Mouse (Mus musculus) midbrain, embryonic 12.5 days (tissue): ENCODE data around the gene Pkib. TPM values are rescaled to one million over a fixed set of nuclear protein-coding genes. Genes with fewer than 3 reads are reported as not detected.

Experiments
- ATAC-seq: fragments of 200-750 bp; cut with Nextera tagmentation; 2 replicates; pipeline ENCODE4 v1.8.0; 2017; ENCODE audit warnings: low read depth, moderate TSS enrichment, moderate library complexity; ENCODE audit not compliant: low FRiP score
- H3K27ac ChIP-seq: fragments of 300-500 bp; sonication (generic); replicated peaks from 2 replicates; pipeline ENCODE4 v1.5.1; 2016; ENCODE audit warnings: mild to moderate bottlenecking
- H3K27me3 ChIP-seq: fragments of 300-500 bp; sonication (generic); 2 replicates; pipeline ENCODE4 v1.6.1; 2016; ENCODE audit warnings: mild to moderate bottlenecking
- H3K36me3 ChIP-seq: fragments of 300-500 bp; sonication (generic); 2 replicates; pipeline ENCODE4 v1.6.1; 2016
- H3K4me1 ChIP-seq: fragments of 300-500 bp; sonication (generic); 2 replicates; pipeline ENCODE4 v1.6.1; 2016
- H3K4me2 ChIP-seq: fragments of 300-500 bp; sonication (generic); replicated peaks from 2 replicates; pipeline ENCODE4 v1.6.1; 2016; ENCODE audit warnings: mild to moderate bottlenecking, moderate library complexity
- H3K4me3 ChIP-seq: fragments of 300-500 bp; sonication (generic); 2 replicates; pipeline ENCODE4 v1.5.1; 2016; ENCODE audit warnings: mild to moderate bottlenecking
- H3K9ac ChIP-seq: fragments of 300-500 bp; sonication (generic); replicated peaks from 2 replicates; pipeline ENCODE4 v1.6.1; 2016; ENCODE audit warnings: mild to moderate bottlenecking, moderate library complexity
- H3K9me3 ChIP-seq: fragments of 300-500 bp; sonication (generic); 2 replicates; pipeline ENCODE4 v1.6.1; 2016; ENCODE audit warnings: mild to moderate bottlenecking
- WGBS: fragments of 180-500 bp; shearing (Covaris S2); methylation state at CpG from one replicate; pipeline ENCODE4 v1.1.7; 2016; 5-methylcytosine and 5-hydroxymethylcytosine counted together
- polyA plus RNA-seq: library from polyadenylated mRNA; unstranded; fragments of >200 nt; fragmentation: Nextera tagmentation; extraction: Ambion mirVana; gene quantifications from 2 replicates; pipeline ENCODE4 v1.2.1, GENCODE M21; 2016

Gene Pkib
- polyA plus RNA-seq, 1 experiment from 2014 or later = 9.8 TPM

DNA sequence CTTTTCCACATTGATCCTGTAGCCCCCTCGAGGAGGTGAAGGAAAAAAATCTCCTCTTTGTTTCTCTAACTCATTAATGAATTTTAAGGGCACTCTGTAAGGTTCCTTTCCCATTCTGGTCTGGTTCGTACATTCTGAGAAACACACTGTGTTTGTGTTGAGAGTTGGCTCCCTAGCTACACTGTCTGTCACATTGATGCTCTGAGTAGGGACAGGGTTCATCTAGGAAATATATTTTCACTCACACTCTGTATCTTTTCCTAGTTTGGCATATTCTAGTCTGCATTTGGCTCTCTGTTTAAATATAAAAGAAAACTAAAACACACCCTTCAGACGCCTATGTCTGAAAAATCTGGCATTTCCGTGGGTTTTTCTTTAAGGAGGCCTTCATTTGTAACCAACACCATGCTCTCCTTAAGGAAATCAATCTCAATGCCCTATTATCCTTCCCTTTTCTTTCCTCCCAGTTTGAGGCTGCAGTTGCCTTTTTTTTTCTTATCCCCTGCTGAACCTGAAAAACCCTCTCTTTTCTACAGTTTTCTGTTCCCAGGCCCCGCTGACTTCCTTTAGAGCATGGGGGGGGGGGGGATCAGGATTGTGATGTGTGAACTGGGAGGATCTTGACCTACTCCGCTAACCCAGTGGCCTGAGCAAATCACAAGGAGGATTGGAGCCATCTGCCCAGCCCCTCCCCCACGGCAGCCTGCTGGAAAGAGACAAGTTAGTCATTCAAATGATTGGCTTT is 152.5 kb downstream of the Pkib start:
- 2% methylated on average over 7 of the region's 7 CpGs for WGBS
- Histone ChIP-seq H3K4me2 (peak overlapping the region; percentile 59), H3K36me3 (no peaks in the 10 kb centered on the region), H3K4me1 (peaks cover 29% of the 10 kb centered on the region), H3K27me3 (no peaks in the 10 kb centered on the region), H3K9ac (peak overlapping the region; percentile 75), H3K9me3 (no peaks in the 10 kb centered on the region), H3K27ac (peak overlapping the region; percentile 93), H3K4me3 (peak overlapping the region; percentile 53)
- peak; percentile 90 for ATAC-seq

DNA sequence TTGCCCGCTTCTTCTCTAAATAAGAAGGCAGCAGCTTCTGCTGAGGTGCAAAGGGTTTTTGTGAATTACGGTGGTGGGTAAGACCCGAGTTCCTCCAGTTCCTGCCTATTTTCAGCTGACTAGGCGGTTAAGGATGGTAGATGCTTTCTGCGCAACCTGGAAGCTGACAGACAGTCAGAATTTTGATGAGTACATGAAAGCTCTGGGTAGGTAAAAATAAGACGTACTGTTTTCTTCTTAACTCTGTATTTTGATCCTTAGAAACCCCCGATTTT is 153.0 kb downstream of the Pkib start, which contains the start of gene Fabp7:
Gene Fabp7, plus strand, starts transcription at position 6 of the 275 bp plus-strand sequence.
- 4% methylated on average over 7 of the region's 7 CpGs for WGBS
- peak within 1 kb of the TSS; percentile 59 for H3K4me2 ChIP-seq
- H3K4me1 ChIP-seq = peaks cover 29% of the 10 kb centered on the region
- H3K36me3 ChIP-seq = no peaks in the 10 kb centered on the region
- H3K27me3 ChIP-seq = no peaks in the 10 kb centered on the region
- H3K9ac ChIP-seq = peak within 1 kb of the TSS; percentile 75
- H3K4me3 ChIP-seq = peak within 1 kb of the TSS; percentile 53
- H3K9me3 ChIP-seq = no peaks in the 10 kb centered on the region
- peak within 1 kb of the TSS; percentile 93 for H3K27ac ChIP-seq
- no peak for ATAC-seq

- ATAC-seq = no peak
- H3K4me1 ChIP-seq = peaks cover 29% of the 10 kb centered on the region
These were observed 153.8 kb downstream of the Pkib start for GRCm38 (mm10) chr10:57785552-57785951.

More at GRCm38 (mm10) chr10:57785552-57785951, 153.8 kb downstream of the Pkib start:
- H3K9me3 ChIP-seq = no peaks in the 10 kb centered on the region
- H3K9ac ChIP-seq = peak overlapping the region; percentile 75
- H3K4me2 ChIP-seq = peak overlapping the region; percentile 59
- WGBS = 18% methylated on average over 2 of the region's 2 CpGs
- H3K27ac ChIP-seq = peak overlapping the region; percentile 93
- H3K4me3 ChIP-seq = peak overlapping the region; percentile 53
- H3K36me3 ChIP-seq = peaks cover 3% of the 10 kb centered on the region; the same call in 1 of the 2 replicates
- H3K27me3 ChIP-seq = no peaks in the 10 kb centered on the region

Other genes starting within 250 kb of the Pkib start
- gene Hsf2, start 145.6 kb upstream of the Pkib start, polyA plus RNA-seq = 94.3 and 101 TPM in 2 replicates
- 252 and 261 TPM in 2 replicates for gene Serinc1, start 99.5 kb upstream of the Pkib start, polyA plus RNA-seq
- 1,010 and 1,136 TPM in 2 replicates for gene Fabp7, start 152.9 kb downstream of the Pkib start, polyA plus RNA-seq
- 8.3 and 10.1 TPM in 2 replicates for gene Smpdl3a, start 162.4 kb downstream of the Pkib start, polyA plus RNA-seq